ENCODE assay signal across 9 mouse cellular contexts in the genomic region with DNA sequence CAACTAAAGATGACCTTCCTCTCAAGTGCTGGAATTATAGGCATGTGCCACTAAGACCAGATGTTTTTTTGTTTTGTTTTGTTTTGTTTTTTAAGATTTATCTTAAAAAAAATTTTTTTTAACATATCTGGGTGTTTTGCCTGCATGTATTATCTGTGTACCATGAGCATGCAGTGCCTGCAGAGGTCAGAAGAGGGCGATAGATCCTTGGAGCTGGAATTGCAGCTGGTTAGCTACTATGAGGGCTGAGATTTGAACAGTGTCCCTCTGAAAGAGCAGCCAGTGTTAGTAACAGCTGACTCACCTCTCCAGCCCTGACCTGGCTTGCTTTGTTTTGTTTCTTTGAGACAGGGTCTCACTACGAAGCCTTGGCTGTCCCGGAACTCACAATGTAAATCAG. TPM values are rescaled to one million over a fixed set of nuclear protein-coding genes. Genes with fewer than 3 reads are reported as not detected.
DNase-seq lines count a peak whose midpoint lies in the region; ATAC-seq and TF ChIP-seq lines count a peak whose summit lies in the region.
"Had no signal": no experiment of that assay in that cellular context is flagged by ENCODE, and none has a peak within 500 bp of the region (broad histone marks: within the 10 kb centered on the region; RNA-seq: fewer than 3 reads in every experiment).

No protein-coding gene starts in this region.

- no peaks in the 10 kb centered on the region for H3K36me3 ChIP-seq in heart, adult 2 months (ENCODE audit: control insufficient read depth, insufficient read depth, low read length)
- H3K36me3 ChIP-seq in heart, embryonic 10.5 days, result no peaks in the 10 kb centered on the region
- H3K36me3 ChIP-seq: embryonic facial prominence, embryonic 13.5 days had no signal

- peak; percentile 68; the same call in 1 of the 2 replicates for TF ChIP-seq EP300 in heart, adult 2 months (IDR thresholded peaks at IDR 0.05; ENCODE audit: insufficient read depth, low read depth, low read length)

- H3K79me2 ChIP-seq in heart, adult 2 months (replicated peaks; ENCODE audit: control insufficient read depth, insufficient read depth, low read length), result no peaks in the 10 kb centered on the region

- WGBS in heart, adult 2 months, result 63% methylated on average over 3 of the region's 3 CpGs
- WGBS in heart, embryonic 10.5 days, result 30% methylated on average over 3 of the region's 3 CpGs

- DNase-seq in heart, adult 2 months, result peak; percentile 44 to 71
- DNase-seq in heart, embryonic 10.5 days (ENCODE audit: low spot score), result no peak
- DNase-seq in right cerebral cortex, postnatal 4 days, result peak; percentile 44
- DNase-seq in right cerebral cortex, postnatal 36 days (ENCODE audit: low spot score in 2 of 2), result no peak
- peak; percentile 63 for DNase-seq in c-Kit-positive CD71-negative TER-119-negative erythroid progenitor cells, embryonic 14.5 days (ENCODE audit: low read depth)
- DNase-seq in hindlimb bud, embryonic 11.5 days (ENCODE audit: extremely low spot score, low read depth, low spot score), result peak; percentile 49
- peak; percentile 49 for DNase-seq in testis, postnatal 14 days (ENCODE audit: low spot score)

- TF ChIP-seq CTCF in heart, adult 2 months (IDR thresholded peaks at IDR 0.05), result peak; percentile 81

- no peak overlapping the region for H3K4me3 ChIP-seq in heart, adult 2 months
- H3K4me3 ChIP-seq in heart, embryonic 10.5 days, result no peak overlapping the region
- H3K4me3 ChIP-seq: embryonic facial prominence, embryonic 13.5 days had no signal

- H3K9ac ChIP-seq in heart, adult 2 months (ENCODE audit: low read depth, low read length), result no peak overlapping the region
- H3K9ac ChIP-seq: embryonic facial prominence, embryonic 13.5 days had no signal

- TF ChIP-seq POLR2A in heart, adult 2 months (IDR thresholded peaks at IDR 0.05; ENCODE audit: insufficient read depth, low read depth, low read length), result no peak

- intact Hi-C loops in heart, adult 2 months (cut with DNase I), result loop anchor here (2.0 kb wide), 1 partner anchor 50 kb away; a partner anchor contains a TSS

- H3K4me1 ChIP-seq in heart, adult 2 months (ENCODE audit: control insufficient read depth, insufficient read depth, low read length), result no peaks in the 10 kb centered on the region
- no peaks in the 10 kb centered on the region for H3K4me1 ChIP-seq in heart, embryonic 10.5 days

- ATAC-seq in megakaryocyte, adult 5-6 weeks (ENCODE audit: poor library complexity, severe bottlenecking), result peak; percentile 52

- H3K27ac ChIP-seq in heart, adult 2 months, result no peak overlapping the region
- H3K27ac ChIP-seq in heart, embryonic 10.5 days, result no peak overlapping the region
- H3K27ac ChIP-seq: embryonic facial prominence, embryonic 13.5 days had no signal

- H3K9me3 ChIP-seq in heart, embryonic 10.5 days, result no peaks in the 10 kb centered on the region
- H3K9me3 ChIP-seq: embryonic facial prominence, embryonic 13.5 days had no signal

- H3K27me3 ChIP-seq in heart, adult 2 months (ENCODE audit: control insufficient read depth, insufficient read depth, low read length), result no peaks in the 10 kb centered on the region
- peaks cover 12% of the 10 kb centered on the region for H3K27me3 ChIP-seq in heart, embryonic 10.5 days (ENCODE audit: insufficient read depth, poor library complexity, severe bottlenecking)
- H3K27me3 ChIP-seq: embryonic facial prominence, embryonic 13.5 days had no signal

RNA-seq across cellular contexts. Expression of a gene that starts 49.5 kb away (rescaled TPM):
- 1 to 10 TPM; 4.5 to 5.5 TPM for total RNA-seq in heart, adult 2 months (2021)
- 6.6 and 8.5 TPM in 2 replicates for polyA plus RNA-seq in heart, adult 2 months (2012; rRNA removed)
- not detected in 2 replicates for polyA plus RNA-seq in heart, embryonic 10.5 days (2016; fragmentation: Nextera tagmentation; extraction: Ambion mirVana)
- total RNA-seq in megakaryocyte, adult 5-6 weeks (2015), result 13.7 and 15.9 TPM in 2 replicates
- total RNA-seq in megakaryocyte, adult 5-6 weeks (2017), result 6.3 and 6.7 TPM in 2 replicates

RNA-seq across cellular contexts. Expression of a gene that starts 52.8 kb away (rescaled TPM):
- under 1 TPM; 0.29 to 0.45 TPM for total RNA-seq in heart, adult 2 months (2021)
- 0.29 and 0.43 TPM in 2 replicates for polyA plus RNA-seq in heart, adult 2 months (2012; rRNA removed)
- polyA plus RNA-seq in heart, embryonic 10.5 days (2016; fragmentation: Nextera tagmentation; extraction: Ambion mirVana), result 0.55 and 0.70 TPM in 2 replicates
- 0.30 and 2.1 TPM in 2 replicates for total RNA-seq in megakaryocyte, adult 5-6 weeks (2015)
- total RNA-seq in megakaryocyte, adult 5-6 weeks (2017), result 0.73 and 1.5 TPM in 2 replicates

RNA-seq across cellular contexts. Expression of a gene that starts 59.2 kb away (rescaled TPM):
- total RNA-seq in heart, adult 2 months (2021), result under 1 TPM; 0.66 to 0.70 TPM
- 2.4 and 2.8 TPM in 2 replicates for polyA plus RNA-seq in heart, adult 2 months (2012; rRNA removed)
- 9.8 and 15.7 TPM in 2 replicates for polyA plus RNA-seq in heart, embryonic 10.5 days (2016; fragmentation: Nextera tagmentation; extraction: Ambion mirVana)
- 42.9 and 56.3 TPM in 2 replicates for total RNA-seq in megakaryocyte, adult 5-6 weeks (2015)
- 51.2 TPM in 2 replicates for total RNA-seq in megakaryocyte, adult 5-6 weeks (2017)

Comparison
In these comparisons a context has a peak if more than half of its experiments do, and no peak if none do; other contexts are left out.
1. DNase-seq: peak in heart, adult 2 months (2 of 2), right cerebral cortex, postnatal 4 days (single experiment), c-Kit-positive CD71-negative TER-119-negative erythroid progenitor cells, embryonic 14.5 days (single experiment), hindlimb bud, embryonic 11.5 days (single experiment) and testis, postnatal 14 days (single experiment); none in heart, embryonic 10.5 days (single experiment) and right cerebral cortex, postnatal 36 days (0 of 2).
2. RNA of a gene that starts 59.2 kb away (total RNA-seq): 42.9 to 56.3 TPM in megakaryocyte, adult 5-6 weeks; 0.66 to 0.70 TPM in heart, adult 2 months; every median in the first group is over 10 times any median in the second.